Mouse (Mus musculus): ENCODE results near the gene Palm3.

The Palm3 gene

DNA sequence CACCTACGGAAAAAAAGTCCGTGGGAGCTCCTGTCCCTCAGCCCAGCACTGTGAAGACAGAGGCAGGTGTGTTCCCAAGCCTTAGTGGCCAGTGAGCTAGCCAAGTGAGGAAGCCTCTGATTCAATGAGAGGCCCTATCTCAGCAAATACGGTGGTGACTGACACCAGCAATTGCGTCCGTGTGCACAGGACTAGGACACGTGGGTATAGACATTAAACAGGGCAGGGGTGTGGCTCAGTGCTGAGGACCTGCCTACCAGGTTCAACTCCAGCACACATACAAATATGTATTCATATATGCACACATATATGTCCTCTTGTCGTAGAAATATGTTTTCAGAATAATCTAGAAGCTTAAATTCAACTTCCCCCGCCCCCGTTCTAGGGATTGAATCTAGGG is 1.5 kb upstream of the Palm3 start:
- no peak for DNase-seq (ENCODE audit: extremely low read depth, insufficient read length, low spot score)

DNA sequence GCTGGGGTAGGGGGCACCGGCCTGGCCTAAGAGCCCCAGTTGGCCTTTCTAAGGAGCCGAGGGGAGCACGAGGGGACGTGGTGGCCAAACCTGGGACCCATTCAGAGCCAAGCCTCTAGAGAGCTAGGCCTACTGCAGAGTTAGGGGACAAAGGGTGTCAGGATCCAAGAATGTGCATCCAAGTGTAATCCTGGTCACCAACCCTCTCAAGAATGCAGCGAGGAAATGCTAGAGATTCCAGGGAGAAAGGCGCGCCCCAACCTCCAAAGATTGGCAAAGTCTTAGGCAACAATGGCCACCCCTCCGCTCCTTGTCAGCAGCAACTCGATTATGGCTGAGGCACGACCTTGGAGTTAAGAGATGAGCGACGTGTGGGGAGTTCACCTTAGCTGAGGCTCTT is 298 bp downstream of the Palm3 start:
- peak; percentile 48 for DNase-seq (ENCODE audit: extremely low read depth, insufficient read length, low spot score)

DNA sequence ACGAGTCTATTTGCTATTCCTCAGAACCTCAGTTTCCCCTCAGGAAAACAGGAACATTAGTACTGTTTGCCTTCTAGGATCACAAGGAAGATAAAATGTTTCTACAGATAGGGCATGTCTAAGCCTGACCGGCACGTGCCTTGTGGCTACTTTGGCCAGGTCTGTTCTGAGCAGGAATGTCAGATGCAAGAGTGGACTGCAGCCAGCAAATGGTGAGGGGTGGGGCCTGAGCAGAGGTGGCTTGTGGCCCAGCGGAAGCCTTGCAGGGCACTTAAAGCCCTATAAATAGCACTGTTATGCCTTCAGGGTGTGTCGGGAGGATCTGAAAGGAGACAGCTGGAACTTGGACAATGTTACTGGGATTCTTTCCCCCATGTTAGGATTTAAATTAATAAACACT is 1.8 kb downstream of the Palm3 start:
- DNase-seq (ENCODE audit: extremely low read depth, insufficient read length, low spot score) = peak; percentile 84

DNA sequence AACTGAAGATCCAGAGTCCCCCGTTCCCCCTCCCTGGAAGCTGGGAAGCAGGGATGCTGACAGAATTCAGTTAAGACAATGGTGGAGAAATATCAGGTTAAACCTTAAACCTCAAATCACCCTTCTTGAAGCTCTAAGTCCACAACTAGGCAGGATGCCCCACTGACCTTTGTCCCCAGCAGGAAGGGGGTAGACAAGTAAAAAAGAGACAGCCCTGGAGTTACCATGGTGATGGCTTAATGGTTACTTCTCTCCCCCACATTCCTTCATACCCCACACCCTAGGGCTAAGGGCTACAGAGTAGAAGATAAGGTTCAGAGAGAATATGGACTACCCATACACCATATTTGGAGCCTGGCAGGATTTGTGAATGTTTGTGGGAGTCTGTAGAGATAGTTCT is 2.4 kb downstream of the Palm3 start:
- DNase-seq (ENCODE audit: extremely low read depth, insufficient read length, low spot score) = no peak

DNA sequence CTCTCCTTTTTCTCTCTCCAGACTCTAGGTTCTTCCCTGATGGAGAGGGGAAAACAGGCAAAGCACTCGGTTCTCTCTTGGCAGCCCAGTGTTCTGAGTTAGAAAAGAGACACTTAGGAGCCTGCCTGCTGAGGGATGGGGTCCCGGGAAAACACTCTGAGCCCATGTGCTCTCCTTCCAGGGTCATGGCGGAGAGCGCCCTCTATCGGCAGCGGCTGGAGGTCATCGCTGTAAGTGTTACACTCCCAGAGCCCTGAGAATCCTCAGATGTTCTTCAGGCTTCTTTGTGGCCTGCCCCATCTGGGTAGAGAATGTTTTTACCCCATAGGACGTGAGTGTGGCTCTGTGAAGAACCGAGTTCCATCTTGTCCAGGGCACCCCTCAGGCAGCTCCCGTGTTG is 2.9 kb downstream of the Palm3 start:
- DNase-seq (ENCODE audit: extremely low read depth, insufficient read length, low spot score) = no peak

DNA sequence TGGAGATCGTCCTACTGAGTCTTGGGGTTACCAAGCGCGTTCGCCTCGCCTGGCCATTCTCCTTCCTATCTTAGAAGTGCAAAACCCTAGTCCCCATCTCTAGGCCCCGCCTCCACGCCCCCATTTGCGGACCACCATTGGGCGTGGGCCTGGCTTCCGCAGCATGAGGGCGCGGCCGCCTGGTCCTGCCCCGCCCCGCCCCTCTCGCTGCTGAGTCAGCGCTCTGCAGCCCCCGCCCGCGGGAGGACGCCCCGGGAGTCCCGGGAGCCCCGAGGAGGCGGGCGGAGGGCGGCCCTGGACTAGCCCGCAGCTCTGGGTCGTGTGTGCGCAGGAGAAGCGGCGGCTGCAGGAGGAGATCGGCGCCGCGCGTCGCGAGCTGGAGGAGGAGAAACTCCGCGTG is 4.6 kb downstream of the Palm3 start:
- no peak for DNase-seq (ENCODE audit: extremely low read depth, insufficient read length, low spot score)

DNA sequence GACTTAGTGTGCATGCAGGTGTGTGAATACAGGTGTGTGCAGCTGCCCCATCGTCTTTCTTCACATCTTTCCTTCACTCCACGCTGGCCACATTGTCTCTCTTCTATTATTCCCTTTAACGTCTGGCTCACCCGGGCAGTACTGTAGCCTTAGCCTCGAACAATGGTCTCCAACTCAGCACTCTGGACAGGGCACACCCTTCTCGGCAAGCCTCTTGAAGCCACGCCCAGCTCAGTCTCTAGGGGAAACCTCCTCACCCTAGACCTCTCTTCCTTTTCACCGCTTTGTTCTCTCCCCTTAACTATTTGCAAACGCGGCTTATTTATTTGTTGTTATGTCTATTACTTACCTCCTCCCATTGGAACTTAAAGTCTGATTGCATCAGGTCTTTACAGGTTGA is 6.2 kb downstream of the Palm3 start:
- no peak for DNase-seq (ENCODE audit: extremely low read depth, insufficient read length, low spot score)

DNA sequence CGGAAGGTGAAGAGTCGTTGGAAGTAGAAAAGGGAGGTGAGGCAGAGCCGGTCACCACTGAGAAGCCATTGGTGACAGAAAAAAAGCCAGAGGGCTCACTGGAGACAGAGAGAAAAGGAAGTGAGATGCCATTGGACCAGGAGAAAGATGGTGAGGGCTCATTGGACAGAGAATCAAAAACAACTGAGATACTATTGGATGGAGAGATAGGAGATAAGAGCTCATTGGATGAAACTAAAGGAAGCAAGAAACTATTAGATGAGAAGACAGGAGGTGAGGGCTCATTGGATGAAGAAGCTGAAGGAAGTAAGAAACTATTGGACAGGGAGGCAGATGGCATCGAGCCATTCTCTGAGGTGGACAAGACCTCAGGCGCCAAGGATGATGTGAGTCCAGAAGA is 8.0 kb downstream of the Palm3 start:
- DNase-seq (ENCODE audit: extremely low read depth, insufficient read length, low spot score) = no peak

DNA sequence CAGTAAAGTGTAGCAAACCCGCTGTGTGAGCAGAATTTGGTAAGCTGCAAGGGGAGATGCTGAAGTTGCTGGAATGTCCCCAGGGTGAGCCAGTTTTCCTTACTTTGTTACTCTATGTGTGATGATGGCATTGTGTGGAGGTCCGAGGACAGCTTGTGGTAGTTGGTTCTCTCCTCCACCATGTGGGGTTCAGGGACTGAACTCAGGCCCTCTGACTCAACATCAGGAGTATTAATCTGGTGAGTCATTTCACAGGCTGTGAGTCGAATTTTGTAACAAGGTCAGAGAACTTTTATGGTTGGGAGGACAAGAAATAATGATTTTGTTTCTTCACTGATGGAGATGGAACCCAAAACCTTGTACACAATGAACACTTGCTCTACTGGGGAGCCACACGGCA is 11.5 kb downstream of the Palm3 start:
- DNase-seq (ENCODE audit: extremely low read depth, insufficient read length, low spot score) = peak; percentile 58

DNA sequence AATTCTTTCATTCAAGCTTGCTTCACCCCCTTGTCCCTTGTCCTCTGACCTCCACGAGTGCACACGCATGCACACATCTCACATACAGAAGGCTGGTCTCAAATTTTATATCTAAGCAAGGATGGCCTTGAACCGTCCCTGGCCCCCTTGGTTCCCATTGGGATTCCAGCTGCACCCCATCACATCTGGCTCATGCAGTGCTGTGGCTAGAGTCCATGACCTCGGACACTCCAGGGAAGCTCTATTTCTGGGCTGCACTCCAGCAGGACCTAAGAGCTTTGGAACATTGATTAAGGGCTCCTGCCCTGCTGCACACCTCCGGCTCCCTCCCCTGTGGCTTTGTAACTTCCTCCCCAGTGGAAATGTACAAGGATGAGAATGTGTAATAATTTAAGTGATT is 16.7 kb downstream of the Palm3 start:
- no peak for DNase-seq (ENCODE audit: extremely low read depth, insufficient read length, low spot score)

DNA sequence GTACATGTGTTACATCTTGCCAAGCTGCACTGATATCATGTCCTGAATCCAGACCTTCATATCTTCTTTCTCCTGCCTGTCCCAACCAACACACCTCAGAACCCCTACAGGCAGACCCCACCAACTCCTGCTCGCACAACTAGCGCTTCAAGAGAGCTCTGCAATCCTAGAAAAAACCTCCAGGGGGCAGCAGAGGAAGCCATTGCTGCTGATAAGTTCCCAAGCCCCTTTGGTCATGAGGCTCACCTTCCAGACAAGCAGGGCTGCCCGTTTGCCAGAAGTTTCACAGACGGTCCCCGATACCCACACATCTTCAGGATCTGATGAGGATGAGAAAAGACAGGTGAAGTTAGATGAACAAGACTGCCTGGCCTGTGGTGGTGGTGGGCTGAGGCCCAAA is 17.8 kb downstream of the Palm3 start:
- DNase-seq (ENCODE audit: extremely low read depth, insufficient read length, low spot score) = no peak

DNA sequence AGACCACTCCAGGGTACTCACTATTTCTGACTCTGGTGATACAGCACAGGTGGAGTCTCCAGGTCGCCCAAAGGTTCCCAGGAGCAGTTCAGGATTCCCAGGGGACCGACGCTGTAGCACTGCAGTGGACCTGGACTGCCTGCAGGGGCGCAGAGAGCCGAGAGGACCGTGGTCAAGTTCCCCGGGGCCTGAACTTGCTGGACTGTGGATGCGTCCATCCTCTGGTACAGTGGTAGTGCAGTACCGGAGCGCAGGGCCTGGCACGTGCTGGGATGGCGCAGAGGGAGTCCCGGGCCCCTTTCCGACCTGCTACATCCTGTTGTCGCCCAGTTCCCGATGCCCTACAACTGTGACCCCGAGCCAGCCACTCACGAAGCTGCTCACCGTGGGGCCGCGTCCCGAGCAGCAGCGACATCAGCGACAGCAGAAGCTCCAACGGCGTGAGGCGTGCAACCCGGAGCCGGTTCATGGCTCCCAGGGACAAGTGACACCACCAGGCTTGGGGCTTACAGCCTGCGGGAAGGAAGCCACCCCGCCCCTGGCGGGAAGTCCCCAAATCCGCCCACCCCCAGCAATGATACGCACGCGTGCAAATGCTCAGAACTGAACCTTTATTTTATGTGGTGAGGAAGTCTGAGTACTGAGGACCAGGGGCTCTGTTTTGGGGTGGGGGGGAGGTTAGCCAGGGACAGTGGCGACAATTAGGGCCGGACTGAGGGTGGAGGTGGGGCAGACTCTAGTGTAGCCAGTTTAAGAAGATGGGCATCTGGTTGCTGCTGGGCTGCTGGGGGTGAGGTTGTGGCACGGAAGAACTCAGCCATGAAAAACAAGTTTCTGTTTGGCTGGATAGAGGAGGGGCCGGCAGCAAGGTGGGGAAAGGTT is 21.0 kb downstream of the Palm3 start, which contains the start of gene Il27ra:
TSS of gene Il27ra (minus strand) at position 524 of the 882 bp plus-strand sequence.
- DNase-seq (ENCODE audit: extremely low read depth, insufficient read length, low spot score) = no peak

DNA sequence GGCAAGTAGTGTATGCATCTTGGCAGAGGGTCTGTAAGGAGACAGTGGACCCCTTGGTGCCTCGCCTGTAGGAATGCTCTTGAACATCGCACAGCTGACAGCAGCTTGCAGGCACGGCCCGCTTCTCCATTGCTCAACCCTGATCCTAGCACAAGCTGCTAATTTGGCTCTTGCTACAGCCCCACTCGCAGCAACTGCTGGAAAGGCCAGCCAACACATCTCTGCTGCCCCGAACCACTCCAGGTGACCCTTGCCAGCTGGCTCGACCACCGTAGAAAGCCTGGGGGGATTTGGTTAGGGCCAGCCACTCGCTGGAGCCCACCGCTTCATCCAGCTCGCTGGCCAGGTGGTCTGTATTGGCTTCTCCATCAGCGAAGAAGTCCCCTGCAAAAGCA is 21.7 kb downstream of the Palm3 start:
- DNase-seq (ENCODE audit: extremely low read depth, insufficient read length, low spot score) = no peak

DNA sequence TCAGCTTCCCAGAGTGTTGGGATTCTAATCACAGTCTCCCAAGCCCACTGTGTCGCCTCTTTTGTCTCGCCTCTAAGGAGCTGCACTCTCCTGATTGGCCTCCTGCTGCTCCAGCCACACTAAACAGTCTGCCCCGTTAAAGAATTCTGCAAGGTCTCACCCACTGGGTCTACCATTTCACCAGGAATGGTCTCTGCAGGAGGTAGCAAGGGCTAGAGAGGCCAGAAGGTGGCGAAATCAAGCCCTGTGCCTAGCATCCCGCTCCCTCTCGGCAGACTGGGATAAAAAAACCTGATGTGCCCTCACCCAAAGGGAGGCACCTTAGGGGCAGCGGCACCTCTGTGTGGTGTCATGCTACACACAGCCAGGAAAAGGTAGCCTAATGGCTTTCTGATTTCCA is 22.8 kb downstream of the Palm3 start:
- DNase-seq (ENCODE audit: extremely low read depth, insufficient read length, low spot score) = no peak

DNA sequence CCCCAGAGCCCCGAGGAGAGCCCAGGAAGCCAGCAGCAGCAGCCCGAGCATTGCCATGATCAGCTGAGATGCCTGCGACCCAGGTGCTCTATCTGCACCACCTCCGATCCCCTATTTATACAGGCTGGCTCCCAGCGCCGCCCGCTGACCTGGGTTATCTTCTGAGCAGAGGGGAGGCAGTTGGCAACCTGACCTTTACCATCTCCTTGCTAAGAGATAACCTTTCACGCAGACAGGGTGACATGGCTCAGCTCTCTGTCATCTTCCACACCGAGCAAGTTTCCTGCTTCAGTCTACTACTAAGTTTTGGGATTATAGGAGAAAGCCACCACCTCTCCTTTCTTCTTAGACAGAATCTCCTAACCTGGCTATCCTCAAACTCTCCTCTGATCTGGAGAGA is 23.6 kb downstream of the Palm3 start, which contains the start of gene Rln3:
TSS of gene Rln3 (minus strand) at position 101 of the 400 bp plus-strand sequence.
- no peak for DNase-seq (ENCODE audit: extremely low read depth, insufficient read length, low spot score)

DNA sequence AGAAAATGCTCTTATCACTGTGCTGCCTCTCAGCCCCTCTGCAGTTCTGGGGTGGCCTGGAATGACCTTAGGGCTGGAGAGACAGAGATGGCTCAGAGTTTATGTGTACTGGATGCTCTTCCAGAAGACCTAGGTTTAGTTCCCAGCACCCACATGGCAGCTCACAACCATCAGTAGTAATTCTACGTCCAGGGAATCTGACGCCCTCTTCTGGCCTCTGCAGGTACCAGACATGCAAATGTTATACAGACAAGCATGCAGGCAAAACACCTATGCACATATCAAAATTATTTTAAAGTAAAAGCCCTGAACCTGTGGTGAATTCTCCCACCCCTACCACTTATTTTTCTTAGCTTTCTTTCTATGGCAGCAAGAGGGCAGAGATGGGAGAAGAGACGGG is 25.2 kb downstream of the Palm3 start:
- no peak for DNase-seq (ENCODE audit: extremely low read depth, insufficient read length, low spot score)

DNA sequence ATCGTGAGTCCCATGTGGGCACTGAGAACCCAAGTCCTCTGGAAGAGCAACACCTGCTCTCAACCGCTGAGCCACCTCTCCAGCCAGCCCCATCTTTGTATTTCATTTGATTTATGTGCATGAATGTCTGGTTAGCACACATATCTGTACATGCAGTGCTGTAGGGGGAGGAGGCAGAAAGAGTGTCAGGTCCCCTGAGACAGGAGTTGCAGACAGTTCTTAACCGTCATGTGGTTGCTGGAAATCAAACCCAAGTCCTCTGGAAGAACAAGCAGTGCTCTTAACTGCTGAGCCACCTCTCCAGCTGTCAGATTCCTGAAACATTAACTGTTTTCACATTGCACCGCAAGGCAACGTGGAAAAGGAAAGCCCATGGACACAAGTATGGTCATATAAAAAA is 26.9 kb downstream of the Palm3 start:
- DNase-seq (ENCODE audit: extremely low read depth, insufficient read length, low spot score) = no peak

DNA sequence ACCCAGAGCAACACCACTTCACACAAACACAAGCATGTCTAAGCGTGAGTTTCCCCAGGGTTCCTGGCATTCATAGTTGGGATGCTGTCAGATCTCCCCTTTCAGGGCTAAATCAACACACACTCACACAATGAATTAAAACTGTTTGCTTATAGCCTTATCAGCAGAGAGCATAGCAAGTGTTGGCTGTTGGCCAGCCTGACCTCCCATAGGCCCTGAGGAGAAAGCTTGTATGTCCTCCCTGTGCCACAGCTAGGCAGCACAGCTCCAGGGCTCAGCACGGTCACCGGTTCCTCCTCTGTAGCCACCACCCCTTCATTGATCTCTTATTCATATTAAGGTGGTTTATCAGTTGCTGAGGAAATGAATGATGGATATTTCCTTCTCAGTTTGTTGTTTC is 31.5 kb downstream of the Palm3 start:
- no peak for DNase-seq (ENCODE audit: extremely low read depth, insufficient read length, low spot score)

DNA sequence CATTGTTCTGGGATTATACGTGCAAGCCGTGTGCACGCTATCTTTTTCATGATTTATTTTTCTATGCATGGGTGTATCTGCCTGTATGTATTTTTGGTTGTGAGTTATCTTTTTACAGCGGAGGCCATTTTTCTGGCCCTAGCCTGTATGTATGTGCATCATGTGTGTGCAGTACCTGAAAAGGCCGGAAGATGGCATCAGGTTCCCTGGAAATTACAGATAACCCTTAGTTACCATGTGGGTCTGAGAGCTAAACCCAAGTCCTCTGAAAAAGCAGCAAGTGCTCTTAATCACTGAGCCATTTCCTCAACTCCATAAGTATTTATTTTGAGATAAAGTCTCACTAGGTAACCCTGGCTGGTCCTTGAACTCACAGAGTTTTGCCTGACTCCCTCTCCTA is 32.0 kb downstream of the Palm3 start:
- no peak for DNase-seq (ENCODE audit: extremely low read depth, insufficient read length, low spot score)

DNA sequence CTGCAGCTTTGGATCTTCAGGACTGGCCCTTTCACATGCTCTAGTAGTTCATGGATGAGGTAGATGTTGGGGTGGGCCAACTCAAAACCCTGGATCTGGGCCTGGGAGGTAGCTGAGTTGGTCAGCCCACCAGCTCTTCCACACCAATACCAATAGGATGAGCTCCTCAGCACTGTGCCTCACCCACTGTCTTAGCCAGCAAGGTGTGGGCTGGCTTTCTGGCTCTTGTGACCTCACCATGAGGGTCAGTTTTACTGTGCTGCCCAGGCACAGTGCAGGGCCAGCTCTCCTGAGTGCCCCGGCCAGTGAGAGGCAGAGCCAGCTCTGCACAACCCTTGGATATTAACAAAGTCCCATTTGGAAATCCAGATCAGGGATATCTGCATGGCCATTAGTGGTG is 36.6 kb downstream of the Palm3 start:
- no peak for DNase-seq (ENCODE audit: extremely low read depth, insufficient read length, low spot score)

DNA sequence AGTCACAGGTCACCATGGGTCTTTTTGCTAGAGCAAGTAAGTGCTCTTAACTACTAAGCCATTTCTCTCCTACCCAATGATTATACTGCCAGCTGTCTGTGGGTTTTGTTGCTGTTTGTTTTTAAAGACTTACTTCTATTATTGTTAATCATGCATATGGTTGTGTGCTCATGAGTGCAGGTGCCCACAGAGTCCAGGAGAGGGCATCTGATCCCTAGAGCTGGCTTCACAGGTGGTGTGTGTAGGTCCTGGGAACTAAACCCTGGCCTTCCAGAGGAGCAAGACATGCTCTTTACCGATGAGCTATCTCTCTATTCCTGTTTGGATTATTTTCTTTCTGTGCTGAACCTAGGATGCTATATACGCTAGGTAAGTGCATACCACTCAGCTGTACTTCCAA is 38.0 kb downstream of the Palm3 start:
- DNase-seq (ENCODE audit: extremely low read depth, insufficient read length, low spot score) = no peak

DNA sequence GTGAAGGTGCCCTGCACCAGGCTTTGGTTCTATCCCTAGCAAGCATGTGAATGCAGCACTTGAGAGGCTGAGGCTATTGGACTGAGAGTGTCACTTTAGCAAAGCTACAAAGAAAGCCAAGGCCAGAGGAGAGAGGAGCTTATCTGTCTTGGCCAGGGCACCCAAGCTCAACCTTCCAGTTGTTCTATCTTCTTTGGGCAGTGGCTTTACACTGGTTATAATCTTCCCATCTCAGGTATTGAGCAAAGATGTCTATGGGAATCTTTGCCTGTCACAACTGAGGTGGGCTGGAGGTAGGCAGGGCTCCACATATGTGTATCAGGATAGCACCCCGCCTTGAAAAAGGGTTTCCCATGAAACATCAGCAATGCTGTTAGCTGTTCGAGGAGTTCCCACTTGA is 39.0 kb downstream of the Palm3 start:
- no peak for DNase-seq (ENCODE audit: extremely low read depth, insufficient read length, low spot score)
